Mouse (Mus musculus): Measurements from ENCODE around the gene Rtcb. TPM values are rescaled to one million over a fixed set of nuclear protein-coding genes. Genes with fewer than 3 reads are reported as not detected.

Rtcb gene
- 10 to 100 TPM; 13.3 to 66.8 (median 41.4) TPM for total RNA-seq (2018; cell fraction: chromatin; rRNA removed)
- total RNA-seq (2018; cell fraction: cytosol; rRNA removed), result 10 to 100 TPM; 53.1 to 74.2 (median 64.6) TPM
- 10 to 100 TPM; 18.6 to 68.5 (median 43.3) TPM for total RNA-seq (2018; cell fraction: nucleus; rRNA removed)
- 60.2 to 84.5 TPM (median 63.0 TPM) in 3 replicates for polyA plus RNA-seq (2018)

GRCm38 (mm10) chr10:85957464-85957950 is at the start of gene Rtcb:
TSS of gene Rtcb (minus strand) at chr10:85957823.
- WGBS (ENCODE audit: missing documents), result 0% methylated on average over 35 of the region's 38 CpGs
- peaks cover 13% of the 10 kb centered on the region; the same call in 1 of the 2 replicates for H3K36me3 ChIP-seq (ENCODE audit: inconsistent target)
- peaks cover 36% of the 10 kb centered on the region for H3K79me2 ChIP-seq (ENCODE audit: inconsistent target)
- peak within 1 kb of the TSS; percentile 28 for H3K27ac ChIP-seq
- H3K4me3 ChIP-seq (ENCODE audit: inconsistent target), result peak within 1 kb of the TSS; percentile 82

GRCm38 (mm10) chr10:86006455-86006854 is 48.8 kb upstream of the Rtcb start:
- Histone ChIP-seq H3K27ac (no peak overlapping the region), H3K4me3 (ENCODE audit: inconsistent target) (no peak overlapping the region), H3K36me3 (ENCODE audit: inconsistent target) (no peaks in the 10 kb centered on the region), H3K79me2 (ENCODE audit: inconsistent target) (no peaks in the 10 kb centered on the region)
- WGBS (ENCODE audit: missing documents), result 81% methylated on average over 5 of the region's 5 CpGs

- Histone ChIP-seq H3K36me3 (ENCODE audit: inconsistent target) (no peaks in the 10 kb centered on the region), H3K79me2 (ENCODE audit: inconsistent target) (no peaks in the 10 kb centered on the region), H3K4me3 (ENCODE audit: inconsistent target) (no peak overlapping the region), H3K27ac (no peak overlapping the region)
- WGBS (ENCODE audit: missing documents), result 70% methylated on average over 4 of the region's 4 CpGs
Observed at GRCm38 (mm10) chr10:86000447-86000846, 42.8 kb upstream of the Rtcb start.

DNA sequence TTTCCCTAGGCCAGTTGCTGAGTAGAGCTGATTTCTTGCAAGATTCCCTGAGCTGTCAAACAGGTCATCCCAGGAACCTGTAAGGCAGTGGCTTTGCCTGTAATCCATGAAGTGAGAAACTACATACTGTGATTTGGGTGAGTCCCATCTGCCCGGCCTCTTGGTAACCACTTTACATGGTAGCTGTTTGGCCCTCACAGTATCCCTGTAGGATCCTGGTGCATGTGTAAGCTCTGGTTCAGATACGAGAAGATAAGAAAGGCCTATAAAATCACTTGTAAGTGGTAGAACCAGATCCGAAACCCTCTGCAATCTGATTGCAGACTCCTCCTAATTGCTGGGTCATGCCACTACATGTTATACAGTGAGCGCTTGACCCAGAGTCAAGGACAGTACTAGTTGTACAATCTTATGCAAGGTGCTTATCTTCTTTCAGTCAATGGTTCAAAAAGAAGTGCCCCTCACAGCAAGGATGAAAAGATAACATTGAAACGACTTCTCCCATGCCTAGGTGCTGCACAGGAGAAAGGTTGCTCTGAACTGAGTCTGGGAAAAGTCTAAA is 37.0 kb upstream of the Rtcb start:
- 91% methylated on average over 5 of the region's 5 CpGs for WGBS (ENCODE audit: missing documents)
- Histone ChIP-seq H3K27ac (no peak overlapping the region), H3K36me3 (ENCODE audit: inconsistent target) (no peaks in the 10 kb centered on the region), H3K79me2 (ENCODE audit: inconsistent target) (no peaks in the 10 kb centered on the region), H3K4me3 (ENCODE audit: inconsistent target) (no peak overlapping the region)

- Histone ChIP-seq H3K27ac (no peak overlapping the region), H3K36me3 (ENCODE audit: inconsistent target) (no peaks in the 10 kb centered on the region), H3K79me2 (ENCODE audit: inconsistent target) (no peaks in the 10 kb centered on the region), H3K4me3 (ENCODE audit: inconsistent target) (no peak overlapping the region)
- WGBS (ENCODE audit: missing documents), result 93% methylated on average over 6 of the region's 9 CpGs
Observed at GRCm38 (mm10) chr10:85993836-85994235, 36.2 kb upstream of the Rtcb start.

DNA sequence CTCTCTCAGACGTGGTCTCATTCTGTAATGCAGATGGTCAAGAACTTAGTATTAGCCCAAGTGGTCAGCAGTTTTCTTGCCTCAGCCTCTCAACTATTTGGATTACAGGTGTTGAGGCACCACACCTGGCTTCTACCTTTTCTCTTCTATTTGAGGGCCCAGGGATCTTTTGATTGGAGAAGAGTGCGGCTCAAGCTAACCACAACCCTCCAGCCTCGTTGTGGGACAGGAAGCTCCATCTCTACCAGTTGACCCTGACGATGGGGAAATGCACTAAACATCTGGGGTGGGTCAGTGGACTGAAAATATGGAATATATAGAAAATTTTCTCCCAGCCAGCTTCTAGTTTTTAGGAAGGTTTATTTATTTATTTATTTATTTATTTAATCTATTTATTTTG is 34.8 kb upstream of the Rtcb start:
- WGBS (ENCODE audit: missing documents), result 23% methylated on average over 4 of the region's 4 CpGs
- Histone ChIP-seq H3K27ac (no peak overlapping the region), H3K79me2 (ENCODE audit: inconsistent target) (no peaks in the 10 kb centered on the region), H3K36me3 (ENCODE audit: inconsistent target) (no peaks in the 10 kb centered on the region), H3K4me3 (ENCODE audit: inconsistent target) (no peak overlapping the region)

DNA sequence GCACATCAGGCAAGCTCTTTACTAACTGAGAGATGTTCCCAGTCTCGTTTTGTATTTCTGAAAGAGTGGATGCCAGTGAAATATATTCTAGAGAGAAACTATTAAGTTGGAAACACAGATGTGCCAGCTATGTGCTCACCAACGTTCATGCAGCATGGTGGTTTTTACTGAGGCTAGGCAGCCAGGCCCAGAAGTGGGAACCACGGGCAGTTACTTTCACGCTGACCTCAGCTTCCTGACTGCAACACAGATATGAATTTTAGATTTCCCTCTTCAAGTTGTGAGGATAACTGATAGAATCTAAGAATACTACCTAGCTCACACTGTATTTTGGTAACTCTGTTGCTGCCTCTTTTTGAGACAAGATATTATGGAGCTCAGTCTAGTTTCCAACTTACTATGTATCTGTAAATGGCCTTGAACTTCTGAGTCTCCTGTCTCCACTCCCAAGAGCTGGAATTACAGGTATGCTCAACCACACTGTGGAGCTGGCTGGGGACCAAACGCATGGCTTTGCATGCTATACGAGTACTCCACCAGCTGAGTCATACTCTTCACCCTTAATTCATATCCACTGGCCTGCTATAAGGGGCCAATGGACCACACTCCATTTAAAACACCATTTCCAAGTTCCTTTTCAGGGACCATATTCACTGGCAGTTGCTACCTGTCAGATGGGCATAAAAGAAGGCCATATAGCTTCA is 31.9 kb upstream of the Rtcb start:
- H3K4me3 ChIP-seq (ENCODE audit: inconsistent target), result no peak overlapping the region
- WGBS (ENCODE audit: missing documents), result 8% methylated on average over 6 of the region's 6 CpGs
- no peaks in the 10 kb centered on the region for H3K79me2 ChIP-seq (ENCODE audit: inconsistent target)
- H3K27ac ChIP-seq, result no peak overlapping the region
- no peaks in the 10 kb centered on the region for H3K36me3 ChIP-seq (ENCODE audit: inconsistent target)

- no peaks in the 10 kb centered on the region for H3K36me3 ChIP-seq (ENCODE audit: inconsistent target)
- 94% methylated on average over 4 of the region's 4 CpGs for WGBS (ENCODE audit: missing documents)
Observed at GRCm38 (mm10) chr10:85972915-85973314, 15.3 kb upstream of the Rtcb start.

DNA sequence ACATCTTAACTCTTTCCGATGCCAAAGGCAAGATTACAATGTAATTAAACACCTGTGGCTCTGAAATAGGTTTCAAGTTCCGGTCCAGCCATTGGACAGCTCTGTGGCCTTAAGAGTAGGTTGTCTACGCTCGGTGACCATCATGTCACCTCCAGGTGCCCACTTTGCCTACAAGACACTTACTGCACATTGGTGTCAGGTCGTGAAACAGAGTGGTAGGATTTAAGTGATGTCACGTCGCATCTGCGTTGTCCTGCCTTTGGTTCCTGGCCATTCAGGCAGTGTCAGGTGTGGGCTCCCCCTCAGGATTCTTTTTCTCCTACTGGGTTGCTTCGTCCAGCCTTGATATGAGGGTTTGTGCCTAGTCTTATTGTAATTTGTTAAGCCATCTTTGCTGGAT is 14.2 kb upstream of the Rtcb start:
- Histone ChIP-seq H3K79me2 (ENCODE audit: inconsistent target) (no peaks in the 10 kb centered on the region), H3K36me3 (ENCODE audit: inconsistent target) (no peaks in the 10 kb centered on the region), H3K27ac (no peak overlapping the region), H3K4me3 (ENCODE audit: inconsistent target) (no peak overlapping the region)
- WGBS (ENCODE audit: missing documents), result 93% methylated on average over 8 of the region's 9 CpGs

More at GRCm38 (mm10) chr10:85972915-85973314, 15.3 kb upstream of the Rtcb start:
- Histone ChIP-seq H3K27ac (no peak overlapping the region), H3K79me2 (ENCODE audit: inconsistent target) (no peaks in the 10 kb centered on the region), H3K4me3 (ENCODE audit: inconsistent target) (no peak overlapping the region)

DNA sequence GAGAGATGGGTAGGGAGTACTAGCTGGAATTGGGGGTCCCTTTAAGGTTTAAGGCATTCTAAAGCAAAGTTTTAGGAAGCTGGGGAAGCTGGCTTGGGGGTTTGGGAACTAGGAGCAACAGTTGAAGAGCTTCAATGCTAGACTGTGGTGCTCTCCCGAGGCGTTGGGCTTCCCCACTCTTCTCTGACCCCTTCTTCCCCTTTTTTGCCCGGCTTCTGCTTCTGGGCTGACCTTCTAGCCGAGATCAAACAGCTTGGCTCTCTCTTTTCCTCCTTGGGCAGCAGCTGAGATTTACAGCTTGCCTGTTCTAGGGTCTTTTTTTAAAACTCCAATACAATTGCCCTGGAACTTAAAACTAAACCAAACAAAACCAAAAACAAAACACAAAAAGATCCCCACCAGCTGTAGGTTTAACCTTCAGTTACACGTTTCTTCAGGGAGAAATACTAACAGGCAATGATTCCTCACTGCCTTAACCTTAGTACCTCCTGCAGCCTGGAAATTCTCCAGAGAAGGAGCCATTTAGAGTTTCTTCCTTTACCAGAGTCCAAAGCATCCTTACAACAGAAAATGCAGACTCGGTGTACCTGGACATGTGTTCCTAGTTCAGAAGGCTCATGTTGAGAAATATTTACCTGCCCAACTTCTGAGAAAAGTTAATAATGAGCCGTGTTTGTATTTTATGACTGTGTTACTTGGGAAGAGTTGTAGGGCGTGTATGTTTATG is 12.4 kb upstream of the Rtcb start:
- H3K36me3 ChIP-seq (ENCODE audit: inconsistent target), result no peaks in the 10 kb centered on the region
- WGBS (ENCODE audit: missing documents), result 40% methylated on average over 8 of the region's 8 CpGs
- H3K4me3 ChIP-seq (ENCODE audit: inconsistent target), result no peak overlapping the region
- H3K27ac ChIP-seq, result no peak overlapping the region
- no peaks in the 10 kb centered on the region for H3K79me2 ChIP-seq (ENCODE audit: inconsistent target)

GRCm38 (mm10) chr10:85968731-85969130 is 11.1 kb upstream of the Rtcb start:
- Histone ChIP-seq H3K79me2 (ENCODE audit: inconsistent target) (no peaks in the 10 kb centered on the region), H3K36me3 (ENCODE audit: inconsistent target) (no peaks in the 10 kb centered on the region), H3K27ac (no peak overlapping the region), H3K4me3 (ENCODE audit: inconsistent target) (no peak overlapping the region)
- 80% methylated on average over 1 of the region's 2 CpGs for WGBS (ENCODE audit: missing documents)

DNA sequence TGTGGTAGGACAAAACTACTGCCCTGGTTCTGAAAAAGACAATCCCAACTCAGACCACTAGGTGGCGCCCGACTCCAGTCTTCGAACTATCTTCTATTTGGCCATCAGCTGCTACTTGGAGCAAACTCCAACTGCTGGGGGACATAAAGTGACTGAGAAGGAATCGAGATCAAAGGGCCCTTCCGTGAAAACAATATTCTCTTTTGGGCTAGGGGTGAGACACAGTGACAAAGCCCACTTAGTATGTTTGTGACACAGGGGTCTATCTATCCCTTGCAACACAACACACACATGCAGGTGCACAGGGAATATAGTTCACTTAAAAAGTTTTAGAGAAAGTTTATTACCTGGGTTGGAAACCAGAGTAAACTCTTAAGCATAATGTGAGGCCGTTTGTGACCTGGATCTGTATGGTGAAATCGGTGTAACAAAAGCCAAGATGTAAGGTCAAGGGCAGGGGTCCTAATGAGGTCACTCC is 10.6 kb upstream of the Rtcb start:
- Histone ChIP-seq H3K79me2 (ENCODE audit: inconsistent target) (no peaks in the 10 kb centered on the region), H3K36me3 (ENCODE audit: inconsistent target) (no peaks in the 10 kb centered on the region), H3K4me3 (ENCODE audit: inconsistent target) (no peak overlapping the region), H3K27ac (no peak overlapping the region)
- WGBS (ENCODE audit: missing documents), result 14% methylated on average over 7 of the region's 7 CpGs

GRCm38 (mm10) chr10:85967411-85968156 is 10.0 kb upstream of the Rtcb start:
- H3K4me3 ChIP-seq (ENCODE audit: inconsistent target), result no peak overlapping the region
- no peaks in the 10 kb centered on the region for H3K36me3 ChIP-seq (ENCODE audit: inconsistent target)
- WGBS (ENCODE audit: missing documents), result 82% methylated on average over 16 of the region's 17 CpGs
- no peak overlapping the region for H3K27ac ChIP-seq
- H3K79me2 ChIP-seq (ENCODE audit: inconsistent target), result no peaks in the 10 kb centered on the region

GRCm38 (mm10) chr10:85966476-85966875 is 8.9 kb upstream of the Rtcb start:
- Histone ChIP-seq H3K79me2 (ENCODE audit: inconsistent target) (no peaks in the 10 kb centered on the region), H3K27ac (no peak overlapping the region), H3K36me3 (ENCODE audit: inconsistent target) (no peaks in the 10 kb centered on the region), H3K4me3 (ENCODE audit: inconsistent target) (no peak overlapping the region)
- WGBS (ENCODE audit: missing documents), result 87% methylated on average over 2 of the region's 2 CpGs

All from macrophage (primary cell).